10 mouse cellular contexts compared by ENCODE assay signal in genomic region chr6:28747931-28748670, GRCm38 (mm10).
DNase-seq lines count a peak whose midpoint lies in the region; ATAC-seq lines count a peak whose summit lies in the region.
"Had no signal": no experiment of that assay in that cellular context is flagged by ENCODE, and none has a peak within 500 bp of the region (broad histone marks: within the 10 kb centered on the region; RNA-seq: fewer than 3 reads in every experiment).

No protein-coding gene starts in this region.

- peak; percentile 77 for DNase-seq in heart, adult 11 months
- DNase-seq in A20 (ENCODE audit: low read depth, low spot score) = peak; percentile 28
- DNase-seq in cerebellum, postnatal 10 days = peak; percentile 87 to 88
- no peak for DNase-seq in frontal cortex, adult 2 months (ENCODE audit: extremely low spot score in 1 of 2, low spot score in 1 of 2)
- DNase-seq in thymus, postnatal 14 days = no peak
- DNase-seq: B cell, adult 2 months had no signal

- peaks cover 16% of the 10 kb centered on the region for H3K4me1 ChIP-seq in heart, embryonic 11.5 days (ENCODE audit: control insufficient read depth, insufficient read depth, low read length)
- H3K4me1 ChIP-seq in kidney, embryonic 14.5 days (ENCODE audit: control insufficient read depth, insufficient read depth, low read length) = 0 out of 2 replicates have a peak, but pooled peaks cover 11% of the 10 kb centered on the region

- no peak overlapping the region for H3K9ac ChIP-seq in heart, embryonic 11.5 days (ENCODE audit: low read depth, low read length)
- no peak overlapping the region for H3K9ac ChIP-seq in kidney, embryonic 14.5 days (ENCODE audit: low read depth, low read length)

- no peak overlapping the region for H3K4me3 ChIP-seq in heart, embryonic 11.5 days (ENCODE audit: low read depth, low read length)
- no peak overlapping the region for H3K4me3 ChIP-seq in kidney, embryonic 14.5 days (ENCODE audit: low read length)

- no peak overlapping the region for H3K27ac ChIP-seq in heart, embryonic 11.5 days (ENCODE audit: low read depth, low read length)
- peak overlapping the region; percentile 47; the same call in 1 of the 2 replicates for H3K27ac ChIP-seq in kidney, embryonic 14.5 days (ENCODE audit: low read depth, low read length)
- H3K27ac ChIP-seq: stomach, postnatal 0 days had no signal

- H3K36me3 ChIP-seq in heart, embryonic 11.5 days (ENCODE audit: control insufficient read depth, insufficient read depth, low read length) = peaks cover 4% of the 10 kb centered on the region
- H3K36me3 ChIP-seq in kidney, embryonic 14.5 days (ENCODE audit: control insufficient read depth, insufficient read depth, low read length) = peaks cover 7% of the 10 kb centered on the region; the same call in 1 of the 2 replicates

- H3K4me2 ChIP-seq in heart, embryonic 11.5 days = no peak overlapping the region
- no peak overlapping the region for H3K4me2 ChIP-seq in kidney, embryonic 14.5 days (replicated peaks; ENCODE audit: low read depth, low read length)

- 62% methylated on average over 14 of the region's 14 CpGs for WGBS in heart, embryonic 11.5 days (ENCODE audit: insufficient replicate concordance)
- WGBS in kidney, embryonic 14.5 days = 41% methylated on average over 14 of the region's 14 CpGs

- no peaks in the 10 kb centered on the region for H3K27me3 ChIP-seq in heart, embryonic 11.5 days (ENCODE audit: control insufficient read depth, insufficient read depth, low read length)
- H3K27me3 ChIP-seq in kidney, embryonic 14.5 days (ENCODE audit: control insufficient read depth, insufficient read depth, low read length) = no peaks in the 10 kb centered on the region

- no peak for ATAC-seq in heart, embryonic 11.5 days (replicated peaks; ENCODE audit: insufficient number of reproducible peaks, low FRiP score, low TSS enrichment)
- ATAC-seq in kidney, embryonic 14.5 days (ENCODE audit: low FRiP score, low TSS enrichment) = peak; percentile 87
- ATAC-seq in granulocyte monocyte progenitor cell, adult 5-6 weeks (replicated peaks; ENCODE audit: poor library complexity, severe bottlenecking) = no peak

- H3K9me3 ChIP-seq in heart, embryonic 11.5 days (replicated peaks; ENCODE audit: control insufficient read depth, low read length) = no peaks in the 10 kb centered on the region
- H3K9me3 ChIP-seq in kidney, embryonic 14.5 days (ENCODE audit: control insufficient read depth, low read length) = no peaks in the 10 kb centered on the region

Comparison
In these comparisons a context has a peak if more than half of its experiments do, and no peak if none do; other contexts are left out.
1. DNase-seq: peak in heart, adult 11 months (single experiment), A20 (single experiment) and cerebellum, postnatal 10 days (2 of 2); none in frontal cortex, adult 2 months (0 of 2) and thymus, postnatal 14 days (single experiment).